Mouse (Mus musculus) hindbrain, embryonic 11.5 days (tissue): ENCODE results near the gene Ksr1. TPM values are rescaled to one million over a fixed set of nuclear protein-coding genes. Genes with fewer than 3 reads are reported as not detected.

Experiments used
- ATAC-seq: fragments of 200-750 bp; cut with Nextera tagmentation; 2 replicates; pipeline ENCODE4 v1.8.0; 2017; ENCODE audit warnings: mild to moderate bottlenecking, moderate TSS enrichment, moderate library complexity; ENCODE audit not compliant: low FRiP score
- DNase-seq: peaks from one replicate; pipeline ENCODE4 v3.0.0-alpha.2; 2015; ENCODE audit warnings: low spot score
- H3K27ac ChIP-seq: fragments of 300-500 bp; sonication (generic); 2 replicates; pipeline ENCODE4 v1.5.1; 2014; ENCODE audit warnings: mild to moderate bottlenecking, low read depth, low read length
- H3K27me3 ChIP-seq: fragments of 300-500 bp; sonication (generic); 2 replicates; pipeline ENCODE4 v1.6.1; 2014; ENCODE audit warnings: mild to moderate bottlenecking, low read length, moderate library complexity, mixed read lengths; ENCODE audit not compliant: control insufficient read depth, insufficient read depth
- H3K36me3 ChIP-seq: fragments of 300-500 bp; sonication (generic); 2 replicates; pipeline ENCODE4 v1.6.1; 2014; ENCODE audit warnings: mild to moderate bottlenecking, low read length, moderate library complexity, mixed read lengths; ENCODE audit not compliant: control insufficient read depth, insufficient read depth
- H3K4me1 ChIP-seq: fragments of 300-500 bp; sonication (generic); replicated peaks from 2 replicates; pipeline ENCODE4 v1.6.1; 2014; ENCODE audit warnings: low read length, mixed read lengths; ENCODE audit not compliant: control insufficient read depth, insufficient read depth
- H3K4me2 ChIP-seq: fragments of 300-500 bp; sonication (generic); replicated peaks from 2 replicates; pipeline ENCODE4 v1.6.1; 2014; ENCODE audit warnings: mild to moderate bottlenecking, low read depth, low read length
- H3K4me3 ChIP-seq: fragments of 300-500 bp; sonication (generic); 2 replicates; pipeline ENCODE4 v1.5.1; 2014; ENCODE audit warnings: low read depth, low read length
- H3K9ac ChIP-seq: fragments of 300-500 bp; sonication (generic); 2 replicates; pipeline ENCODE4 v1.6.1; 2014; ENCODE audit warnings: low read depth, low read length
- H3K9me3 ChIP-seq: fragments of 300-500 bp; sonication (generic); 2 replicates; pipeline ENCODE4 v1.6.1; 2016; ENCODE audit warnings: low read length; ENCODE audit not compliant: control insufficient read depth
- WGBS: fragments of 180-500 bp; shearing (Covaris S2); extraction: QIAGEN DNeasy Blood & Tissue Kit; methylation state at CpG from one replicate; pipeline ENCODE4 v1.1.7; 2014; 5-methylcytosine and 5-hydroxymethylcytosine counted together
- polyA plus RNA-seq: library from polyadenylated mRNA; unstranded; fragments of >200 nt; fragmentation: Nextera tagmentation; extraction: Ambion mirVana; gene quantifications from 2 replicates; pipeline ENCODE4 v1.2.1, GENCODE M21; 2014

The Ksr1 gene
- polyA plus RNA-seq, 1 experiment from 2014 or later = 3.9 TPM

GRCm38 (mm10) chr11:79037555-79037954 is 108.7 kb downstream of the Ksr1 start:
- Histone ChIP-seq H3K4me2 (no peak overlapping the region), H3K36me3 (no peaks in the 10 kb centered on the region), H3K27me3 (no peaks in the 10 kb centered on the region), H3K4me1 (no peaks in the 10 kb centered on the region), H3K9me3 (no peaks in the 10 kb centered on the region), H3K4me3 (no peak overlapping the region), H3K9ac (no peak overlapping the region), H3K27ac (no peak overlapping the region)
- WGBS = 77% methylated on average over 12 of the region's 12 CpGs
- DNase-seq (no peak), ATAC-seq (no peak)

GRCm38 (mm10) chr11:79036324-79036723 is 109.9 kb downstream of the Ksr1 start:
- ATAC-seq = no peak
- Histone ChIP-seq H3K4me1 (no peaks in the 10 kb centered on the region), H3K27me3 (no peaks in the 10 kb centered on the region), H3K4me2 (no peak overlapping the region), H3K4me3 (no peak overlapping the region), H3K36me3 (no peaks in the 10 kb centered on the region), H3K27ac (no peak overlapping the region), H3K9ac (no peak overlapping the region), H3K9me3 (no peaks in the 10 kb centered on the region)
- 85% methylated on average over 13 of the region's 13 CpGs for WGBS
- no peak for DNase-seq

- WGBS = 89% methylated on average over 11 of the region's 11 CpGs
- Histone ChIP-seq H3K4me2 (no peak overlapping the region), H3K9me3 (no peaks in the 10 kb centered on the region), H3K27me3 (no peaks in the 10 kb centered on the region), H3K4me1 (no peaks in the 10 kb centered on the region), H3K9ac (no peak overlapping the region), H3K36me3 (no peaks in the 10 kb centered on the region), H3K4me3 (no peak overlapping the region), H3K27ac (no peak overlapping the region)
- ATAC-seq (no peak), DNase-seq (no peak)
Measured at GRCm38 (mm10) chr11:79033636-79034035, 112.6 kb downstream of the Ksr1 start.

GRCm38 (mm10) chr11:79033021-79033420 is 113.2 kb downstream of the Ksr1 start:
- no peaks in the 10 kb centered on the region for H3K36me3 ChIP-seq
- no peak overlapping the region for H3K4me2 ChIP-seq
- no peaks in the 10 kb centered on the region for H3K4me1 ChIP-seq
- 85% methylated on average over 12 of the region's 12 CpGs for WGBS
- H3K9me3 ChIP-seq = no peaks in the 10 kb centered on the region
- no peaks in the 10 kb centered on the region for H3K27me3 ChIP-seq
- no peak overlapping the region for H3K4me3 ChIP-seq
- H3K9ac ChIP-seq = no peak overlapping the region
- no peak overlapping the region for H3K27ac ChIP-seq
- ATAC-seq = no peak
- DNase-seq = no peak

- DNase-seq (no peak), ATAC-seq (no peak)
- Histone ChIP-seq H3K4me1 (no peaks in the 10 kb centered on the region), H3K27ac (no peak overlapping the region), H3K36me3 (no peaks in the 10 kb centered on the region), H3K9ac (no peak overlapping the region), H3K9me3 (no peaks in the 10 kb centered on the region), H3K27me3 (no peaks in the 10 kb centered on the region), H3K4me3 (no peak overlapping the region), H3K4me2 (no peak overlapping the region)
- WGBS = 79% methylated on average over 5 of the region's 5 CpGs
Measured at GRCm38 (mm10) chr11:79031452-79031746, 114.8 kb downstream of the Ksr1 start.

- no peak for ATAC-seq
- WGBS = 59% methylated on average over 18 of the region's 19 CpGs
- Histone ChIP-seq H3K9ac (no peak overlapping the region), H3K4me3 (no peak overlapping the region), H3K27me3 (no peaks in the 10 kb centered on the region), H3K9me3 (no peaks in the 10 kb centered on the region), H3K4me1 (no peaks in the 10 kb centered on the region), H3K4me2 (no peak overlapping the region), H3K36me3 (no peaks in the 10 kb centered on the region), H3K27ac (no peak overlapping the region)
- DNase-seq = peak; percentile 86
Measured at GRCm38 (mm10) chr11:79030570-79031451, 115.4 kb downstream of the Ksr1 start.

- H3K27ac ChIP-seq = no peak overlapping the region
- 76% methylated on average over 6 of the region's 6 CpGs for WGBS
Measured at GRCm38 (mm10) chr11:79023751-79024150, 122.5 kb downstream of the Ksr1 start.

GRCm38 (mm10) chr11:79023342-79023741 is 122.9 kb downstream of the Ksr1 start:
- WGBS = 51% methylated on average over 7 of the region's 7 CpGs
- H3K9me3 ChIP-seq = no peaks in the 10 kb centered on the region
- H3K4me3 ChIP-seq = no peak overlapping the region
- DNase-seq (no peak), ATAC-seq (no peak)
- no peaks in the 10 kb centered on the region for H3K27me3 ChIP-seq
- H3K27ac ChIP-seq = no peak overlapping the region
- H3K36me3 ChIP-seq = no peaks in the 10 kb centered on the region
- no peak overlapping the region for H3K4me2 ChIP-seq
- no peaks in the 10 kb centered on the region for H3K4me1 ChIP-seq
- no peak overlapping the region for H3K9ac ChIP-seq

More at GRCm38 (mm10) chr11:79023751-79024150, 122.5 kb downstream of the Ksr1 start:
- DNase-seq = no peak
- Histone ChIP-seq H3K9ac (no peak overlapping the region), H3K4me1 (no peaks in the 10 kb centered on the region), H3K9me3 (no peaks in the 10 kb centered on the region), H3K27me3 (no peaks in the 10 kb centered on the region), H3K4me3 (no peak overlapping the region), H3K36me3 (no peaks in the 10 kb centered on the region), H3K4me2 (no peak overlapping the region)
- ATAC-seq = no peak

- WGBS = 79% methylated on average over 4 of the region's 4 CpGs
- H3K9me3 ChIP-seq = no peaks in the 10 kb centered on the region
- H3K27ac ChIP-seq = no peak overlapping the region
Measured at GRCm38 (mm10) chr11:79022836-79023235, 123.4 kb downstream of the Ksr1 start.

More at GRCm38 (mm10) chr11:79022836-79023235, 123.4 kb downstream of the Ksr1 start:
- H3K4me3 ChIP-seq = no peak overlapping the region
- no peak overlapping the region for H3K9ac ChIP-seq
- no peaks in the 10 kb centered on the region for H3K36me3 ChIP-seq
- ATAC-seq (no peak), DNase-seq (no peak)
- H3K4me1 ChIP-seq = no peaks in the 10 kb centered on the region
- H3K4me2 ChIP-seq = no peak overlapping the region
- H3K27me3 ChIP-seq = no peaks in the 10 kb centered on the region
